Mouse (Mus musculus) forebrain, embryonic 11.5 days (tissue): ENCODE data around the gene Polm. TPM values are rescaled to one million over a fixed set of nuclear protein-coding genes. Genes with fewer than 3 reads are reported as not detected.

ENCODE experiments used
- ATAC-seq: fragments of 200-750 bp; cut with Nextera tagmentation; replicated peaks from 2 replicates; pipeline ENCODE4 v1.8.0; 2017; ENCODE audit warnings: moderate TSS enrichment; ENCODE audit not compliant: low FRiP score
- DNase-seq: peaks from one replicate; pipeline ENCODE4 v3.0.0-alpha.2; 2017; ENCODE audit warnings: low spot score
- H3K27ac ChIP-seq: fragments of 300-500 bp; sonication (generic); 2 replicates; pipeline ENCODE4 v1.5.1; 2014; ENCODE audit warnings: low read depth, low read length
- H3K27me3 ChIP-seq: fragments of 300-500 bp; sonication (generic); 2 replicates; pipeline ENCODE4 v1.6.1; 2014; ENCODE audit warnings: mild to moderate bottlenecking, low read length, mixed read lengths; ENCODE audit not compliant: control insufficient read depth, insufficient read depth
- H3K36me3 ChIP-seq: fragments of 300-500 bp; sonication (generic); 2 replicates; pipeline ENCODE4 v1.6.1; 2014; ENCODE audit warnings: mild to moderate bottlenecking, low read length, moderate library complexity, mixed read lengths; ENCODE audit not compliant: control insufficient read depth, insufficient read depth
- H3K4me1 ChIP-seq: fragments of 300-500 bp; sonication (generic); replicated peaks from 2 replicates; pipeline ENCODE4 v1.6.1; 2014; ENCODE audit warnings: low read length, mixed read lengths; ENCODE audit not compliant: control insufficient read depth, insufficient read depth
- H3K4me2 ChIP-seq: fragments of 300-500 bp; sonication (generic); 2 replicates; pipeline ENCODE4 v1.6.1; 2014; ENCODE audit warnings: low read depth, mild to moderate bottlenecking, low read length, moderate library complexity, mixed read lengths; ENCODE audit not compliant: severe bottlenecking
- H3K4me3 ChIP-seq: fragments of 300-500 bp; sonication (generic); 2 replicates; pipeline ENCODE4 v1.5.1; 2014; ENCODE audit warnings: low read depth, low read length
- H3K9ac ChIP-seq: fragments of 300-500 bp; sonication (generic); 2 replicates; pipeline ENCODE4 v1.6.1; 2014; ENCODE audit warnings: low read length
- H3K9me3 ChIP-seq: fragments of 300-500 bp; sonication (generic); 2 replicates; pipeline ENCODE4 v1.6.1; 2016; ENCODE audit warnings: low read length, mixed read lengths; ENCODE audit not compliant: control insufficient read depth
- WGBS: fragments of 180-500 bp; shearing (Covaris S2); extraction: QIAGEN DNeasy Blood & Tissue Kit; methylation state at CpG from one replicate; pipeline ENCODE4 v1.1.7; 2014; 5-methylcytosine and 5-hydroxymethylcytosine counted together
- polyA plus RNA-seq: library from polyadenylated mRNA; unstranded; fragments of >200 nt; fragmentation: Nextera tagmentation; extraction: Ambion mirVana; gene quantifications from 2 replicates; pipeline ENCODE4 v1.2.1, GENCODE M21; 2014

Gene Polm
- polyA plus RNA-seq, 1 experiment from 2014 or later = 8.8 TPM

DNA sequence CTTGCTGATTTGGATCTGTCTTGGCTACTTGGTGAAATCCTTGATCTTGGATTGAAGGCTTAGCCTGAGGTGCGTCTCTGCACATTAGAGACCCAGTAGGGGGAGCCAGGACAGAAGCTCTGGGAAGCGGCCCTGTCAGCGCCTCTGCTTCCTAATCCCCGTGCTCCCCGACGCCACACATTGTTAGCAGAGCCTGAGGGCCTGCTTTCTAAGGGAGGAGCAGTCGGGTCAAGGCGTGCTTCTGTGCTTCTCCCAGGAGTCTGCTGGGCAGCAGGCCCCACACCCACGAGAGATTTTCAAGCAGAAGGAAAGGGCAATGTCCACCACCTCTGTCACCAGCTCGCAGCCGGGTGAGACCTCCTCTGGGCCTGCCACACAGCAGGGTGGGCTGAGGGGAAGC lies 40.4 kb downstream of the Polm start:
- Histone ChIP-seq H3K4me1 (no peaks in the 10 kb centered on the region), H3K27me3 (no peaks in the 10 kb centered on the region), H3K4me2 (no peak overlapping the region), H3K36me3 (peaks cover 19% of the 10 kb centered on the region; the same call in 1 of the 2 replicates), H3K4me3 (no peak overlapping the region), H3K9me3 (no peaks in the 10 kb centered on the region), H3K27ac (no peak overlapping the region), H3K9ac (no peak overlapping the region)
- peak; percentile 50 for DNase-seq
- 75% methylated on average over 11 of the region's 11 CpGs for WGBS
- ATAC-seq = no peak

DNA sequence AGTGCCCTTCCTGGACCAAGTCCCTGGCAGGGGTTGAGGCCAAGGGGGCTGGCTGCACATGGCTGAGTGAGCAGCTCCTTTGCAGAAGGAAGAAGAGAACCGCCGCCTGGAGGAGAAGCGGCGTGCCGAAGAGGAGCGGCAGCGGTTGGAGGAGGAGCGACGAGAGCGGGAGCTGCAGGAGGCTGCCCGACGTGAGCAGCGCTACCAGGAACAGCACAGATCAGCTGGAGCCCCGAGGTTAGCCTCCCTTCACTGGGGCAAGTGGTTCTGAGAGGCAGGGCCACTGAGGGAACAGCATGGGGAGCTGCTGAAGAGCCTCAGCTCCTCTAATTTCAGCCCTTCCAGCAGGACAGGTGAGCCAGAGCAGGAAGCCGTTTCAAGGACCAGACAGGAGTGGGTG lies 40.9 kb downstream of the Polm start:
- ATAC-seq (no peak), DNase-seq (peak; percentile 44)
- Histone ChIP-seq H3K4me2 (no peak overlapping the region), H3K4me3 (no peak overlapping the region), H3K27ac (no peak overlapping the region), H3K4me1 (no peaks in the 10 kb centered on the region), H3K9ac (no peak overlapping the region), H3K9me3 (no peaks in the 10 kb centered on the region), H3K36me3 (peaks cover 21% of the 10 kb centered on the region; the same call in 1 of the 2 replicates), H3K27me3 (no peaks in the 10 kb centered on the region)
- 85% methylated on average over 15 of the region's 15 CpGs for WGBS

DNA sequence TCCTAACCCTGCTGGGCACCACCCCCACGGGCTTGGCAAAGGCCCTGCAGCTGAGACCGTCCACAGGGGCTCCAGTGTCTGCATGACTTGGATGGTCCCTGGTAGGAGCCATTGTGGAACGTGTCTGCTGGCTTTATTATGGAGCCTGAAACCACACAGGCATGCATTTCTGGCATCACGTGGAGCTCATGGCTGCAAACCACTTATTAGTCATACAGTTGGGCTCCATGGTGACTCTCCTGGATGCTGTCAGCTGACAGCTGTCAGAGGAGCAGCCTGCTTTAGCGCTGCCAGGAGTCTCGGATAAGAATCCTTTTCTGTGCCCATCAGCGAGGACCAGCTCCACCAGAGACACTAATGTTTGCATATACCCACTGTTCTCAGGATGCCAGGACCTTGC lies 42.1 kb downstream of the Polm start:
- Histone ChIP-seq H3K4me1 (no peaks in the 10 kb centered on the region), H3K9ac (no peak overlapping the region), H3K27ac (no peak overlapping the region), H3K36me3 (peaks cover 21% of the 10 kb centered on the region; the same call in 1 of the 2 replicates), H3K27me3 (no peaks in the 10 kb centered on the region), H3K4me3 (no peak overlapping the region), H3K4me2 (no peak overlapping the region), H3K9me3 (no peaks in the 10 kb centered on the region)
- 92% methylated on average over 7 of the region's 7 CpGs for WGBS
- DNase-seq = peak; percentile 28
- no peak for ATAC-seq

DNA sequence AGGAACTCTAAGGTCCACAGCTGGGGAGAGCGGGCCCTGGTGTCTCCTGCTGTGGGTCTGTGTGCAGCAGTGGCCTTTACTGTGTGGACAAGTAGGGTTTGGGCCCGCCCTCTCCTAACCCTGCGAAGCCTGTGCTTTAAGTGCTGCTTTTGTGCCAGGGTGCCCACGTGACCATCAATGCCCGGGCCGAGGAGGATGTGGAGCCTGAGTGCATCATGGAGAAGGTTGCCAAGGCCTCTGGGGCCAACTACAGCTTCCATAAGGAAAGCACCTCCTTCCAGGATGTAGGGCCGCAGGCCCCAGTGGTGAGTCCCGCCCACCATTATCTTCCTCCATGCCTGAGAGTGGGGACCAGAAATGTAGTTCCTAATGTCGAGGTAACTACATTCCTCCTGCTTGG lies 42.5 kb downstream of the Polm start:
- Histone ChIP-seq H3K27ac (no peak overlapping the region), H3K9ac (no peak overlapping the region), H3K27me3 (no peaks in the 10 kb centered on the region), H3K4me2 (no peak overlapping the region), H3K4me3 (no peak overlapping the region), H3K36me3 (peaks cover 21% of the 10 kb centered on the region; the same call in 1 of the 2 replicates), H3K9me3 (no peaks in the 10 kb centered on the region), H3K4me1 (no peaks in the 10 kb centered on the region)
- WGBS = 87% methylated on average over 9 of the region's 9 CpGs
- ATAC-seq (no peak), DNase-seq (peak; percentile 36)

DNA sequence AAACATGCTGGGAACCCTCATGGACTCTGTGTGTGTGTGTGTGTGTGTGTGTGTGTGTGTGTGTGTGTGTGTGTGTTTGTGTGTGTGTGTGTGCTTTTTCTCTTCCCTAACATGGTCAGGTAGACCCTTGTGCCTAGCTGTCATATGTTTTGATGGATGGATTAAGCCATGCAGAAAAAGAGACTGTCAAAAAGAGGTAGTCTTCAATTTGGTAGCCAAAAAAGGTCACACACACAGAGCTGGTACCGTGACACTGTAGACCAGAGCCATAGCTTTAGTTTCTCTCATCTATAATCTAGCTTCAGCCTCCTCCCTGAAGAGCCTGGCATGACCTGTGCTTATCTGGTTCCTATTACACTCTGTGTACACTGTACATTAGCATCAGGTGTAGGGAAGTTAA lies 47.4 kb downstream of the Polm start:
- 94% methylated on average over 1 of the region's 1 CpGs for WGBS
- Histone ChIP-seq H3K27ac (no peak overlapping the region), H3K36me3 (peaks cover 8% of the 10 kb centered on the region; the same call in 1 of the 2 replicates), H3K4me2 (no peak overlapping the region), H3K4me3 (no peak overlapping the region), H3K4me1 (peaks cover 8% of the 10 kb centered on the region; the same call in 1 of the 2 replicates), H3K9me3 (no peaks in the 10 kb centered on the region), H3K9ac (no peak overlapping the region), H3K27me3 (no peaks in the 10 kb centered on the region)
- DNase-seq (peak; percentile 1), ATAC-seq (no peak)

DNA sequence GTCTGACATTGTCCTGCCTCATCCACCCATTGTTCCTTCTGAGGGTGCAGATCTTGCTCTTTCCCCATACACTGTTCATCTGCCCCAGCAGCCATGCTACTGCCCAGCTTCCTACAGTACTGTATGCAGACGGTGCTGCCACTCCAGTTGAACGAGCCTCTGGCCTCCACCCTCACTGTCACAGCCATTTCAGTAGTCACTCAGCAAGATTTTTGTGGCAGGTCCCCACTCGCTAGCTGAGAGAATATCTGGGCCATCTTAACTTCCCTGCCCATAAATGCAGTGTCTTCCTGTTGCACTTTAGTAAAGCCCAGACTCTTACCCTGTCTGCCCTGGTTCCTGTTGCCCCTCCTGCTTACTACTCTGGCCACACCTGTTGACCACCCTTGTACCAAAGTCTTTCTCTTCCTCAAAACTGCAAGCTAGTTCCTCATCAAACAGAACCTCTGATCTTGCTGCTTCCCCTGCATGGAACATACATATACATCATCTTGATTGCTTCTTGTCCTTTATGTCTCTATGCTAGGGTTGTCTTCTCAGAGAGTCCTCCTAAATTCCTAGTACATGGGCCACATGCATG lies 48.0 kb downstream of the Polm start:
- Histone ChIP-seq H3K36me3 (peaks cover 4% of the 10 kb centered on the region; the same call in 1 of the 2 replicates), H3K9me3 (no peaks in the 10 kb centered on the region), H3K27me3 (no peaks in the 10 kb centered on the region), H3K4me2 (no peak overlapping the region), H3K4me3 (no peak overlapping the region), H3K4me1 (peaks cover 8% of the 10 kb centered on the region; the same call in 1 of the 2 replicates), H3K27ac (no peak overlapping the region), H3K9ac (no peak overlapping the region)
- no peak for ATAC-seq
- WGBS = 94% methylated on average over 3 of the region's 3 CpGs
- DNase-seq = peak; percentile 35

DNA sequence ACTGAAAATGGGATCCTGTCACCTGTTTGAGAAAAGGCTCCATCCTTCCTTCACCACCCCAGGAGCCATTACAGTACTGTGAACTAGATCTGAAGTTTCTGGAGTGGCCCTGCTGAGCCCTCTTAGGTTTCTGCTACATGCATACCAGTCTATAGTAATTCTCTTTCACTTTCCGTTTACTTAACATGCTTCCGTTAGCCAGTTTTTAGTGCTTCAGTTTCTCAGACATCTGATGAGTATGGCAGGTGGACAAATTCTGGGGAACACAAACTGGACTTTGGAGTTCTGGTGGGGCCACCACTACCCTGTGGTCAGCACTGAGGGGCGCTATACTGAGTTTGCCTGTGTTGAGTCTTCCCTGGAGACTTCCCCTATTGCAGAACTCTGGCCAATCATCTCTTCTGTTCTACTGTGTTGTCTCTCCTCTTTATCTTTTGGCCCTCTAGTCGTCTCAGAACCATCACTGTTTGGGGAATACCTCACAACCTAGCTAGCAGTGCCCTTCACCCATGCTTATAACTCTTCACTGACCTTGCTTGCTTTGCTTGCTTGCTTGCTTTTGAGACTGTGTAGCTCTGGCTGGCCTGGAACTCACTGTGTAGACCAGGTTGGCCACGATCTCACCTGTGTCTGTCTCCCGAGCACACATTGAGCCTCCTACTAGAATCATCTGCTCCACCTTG lies 48.6 kb downstream of the Polm start:
- H3K36me3 ChIP-seq = peaks cover 4% of the 10 kb centered on the region; the same call in 1 of the 2 replicates
- no peaks in the 10 kb centered on the region for H3K9me3 ChIP-seq
- whole genome bisulfite sequencing = 81% methylated on average over 6 of the region's 6 CpGs
- DNase-seq (no peak), ATAC-seq (0 out of 2 replicates have a peak, but pooled peaks have one; percentile 8)
- peak overlapping the region; percentile 82 for H3K9ac ChIP-seq
- H3K27ac ChIP-seq = no peak overlapping the region
- peak overlapping the region; percentile 87 for H3K4me2 ChIP-seq
- H3K4me1 ChIP-seq = peaks cover 8% of the 10 kb centered on the region; the same call in 1 of the 2 replicates
- H3K4me3 ChIP-seq = peak overlapping the region; percentile 85
- no peaks in the 10 kb centered on the region for H3K27me3 ChIP-seq

DNA sequence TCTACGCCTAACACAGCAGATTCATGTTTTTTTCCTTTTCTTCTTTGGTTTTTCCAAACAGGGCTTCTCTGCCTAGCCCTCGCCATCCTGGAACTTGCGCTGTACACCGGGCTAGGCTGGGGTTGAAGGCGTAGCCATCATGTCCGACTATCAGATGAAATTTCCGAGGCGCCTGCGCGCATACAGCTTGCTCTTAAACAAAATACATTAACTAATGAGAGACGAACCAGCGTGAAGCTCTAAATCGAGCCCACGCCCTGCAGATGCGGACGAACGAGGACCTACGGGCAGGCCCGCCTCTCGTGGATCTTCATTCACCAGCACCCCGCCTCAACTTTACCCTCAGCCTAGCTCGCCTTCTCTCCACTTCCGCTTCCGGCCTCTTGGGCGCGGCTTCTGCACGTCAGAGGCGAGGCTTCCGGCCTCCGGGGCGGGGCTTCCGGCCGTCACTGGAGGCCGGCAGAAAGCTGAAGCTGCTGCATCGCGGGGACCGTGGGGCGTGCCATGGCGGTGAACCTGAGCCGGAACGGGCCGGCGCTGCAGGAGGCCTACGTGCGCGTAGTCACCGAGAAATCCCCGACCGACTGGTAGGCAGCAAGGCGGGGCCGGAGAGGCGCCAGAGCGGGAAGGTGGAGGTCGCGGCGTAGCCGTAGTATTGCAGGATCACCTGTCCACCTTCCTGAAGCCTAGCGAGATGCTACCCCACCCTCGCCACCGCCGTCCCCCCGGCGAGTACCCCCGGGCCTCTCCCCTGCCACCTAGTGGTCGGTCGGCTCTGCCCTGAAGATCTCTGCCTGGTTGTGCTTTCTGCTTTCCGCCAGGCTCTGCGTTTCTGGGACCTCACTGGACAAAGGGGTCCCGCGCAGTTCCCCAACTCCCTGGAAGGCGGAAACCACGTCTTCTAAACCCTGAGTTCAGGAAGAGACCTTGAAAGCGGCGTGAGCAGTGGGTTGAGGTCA lies 49.5 kb downstream of the Polm start, which contains the start of gene Dbnl:
Gene Dbnl, plus strand, starts transcription at position 433 of the 959 bp plus-strand sequence.
- Histone ChIP-seq H3K9ac (peak within 1 kb of the TSS; percentile 82), H3K4me2 (peak within 1 kb of the TSS; percentile 87), H3K27me3 (no peaks in the 10 kb centered on the region), H3K27ac (peak within 1 kb of the TSS; percentile 74), H3K4me1 (peaks cover 8% of the 10 kb centered on the region; the same call in 1 of the 2 replicates), H3K4me3 (peak within 1 kb of the TSS; percentile 85), H3K9me3 (no peaks in the 10 kb centered on the region), H3K36me3 (peaks cover 4% of the 10 kb centered on the region; the same call in 1 of the 2 replicates)
- under 1% methylated on average over 74 of the region's 74 CpGs for WGBS
- DNase-seq = peak; percentile 95
- ATAC-seq = peak; percentile 94
